Mouse (Mus musculus) mouse trophoblast stem cell (cell line): ENCODE results near the gene Gm20388.

ENCODE experiments used
- in situ Hi-C, 2 experiments: fragments of 300-500 bp; cut with MseI, MboI; formaldehyde crosslinking; loops; 2 replicates in 1 of 2; 3 replicates in 1 of 2; pipeline ENCODE4 v1.15.1; 2025

The Gm20388 gene

DNA sequence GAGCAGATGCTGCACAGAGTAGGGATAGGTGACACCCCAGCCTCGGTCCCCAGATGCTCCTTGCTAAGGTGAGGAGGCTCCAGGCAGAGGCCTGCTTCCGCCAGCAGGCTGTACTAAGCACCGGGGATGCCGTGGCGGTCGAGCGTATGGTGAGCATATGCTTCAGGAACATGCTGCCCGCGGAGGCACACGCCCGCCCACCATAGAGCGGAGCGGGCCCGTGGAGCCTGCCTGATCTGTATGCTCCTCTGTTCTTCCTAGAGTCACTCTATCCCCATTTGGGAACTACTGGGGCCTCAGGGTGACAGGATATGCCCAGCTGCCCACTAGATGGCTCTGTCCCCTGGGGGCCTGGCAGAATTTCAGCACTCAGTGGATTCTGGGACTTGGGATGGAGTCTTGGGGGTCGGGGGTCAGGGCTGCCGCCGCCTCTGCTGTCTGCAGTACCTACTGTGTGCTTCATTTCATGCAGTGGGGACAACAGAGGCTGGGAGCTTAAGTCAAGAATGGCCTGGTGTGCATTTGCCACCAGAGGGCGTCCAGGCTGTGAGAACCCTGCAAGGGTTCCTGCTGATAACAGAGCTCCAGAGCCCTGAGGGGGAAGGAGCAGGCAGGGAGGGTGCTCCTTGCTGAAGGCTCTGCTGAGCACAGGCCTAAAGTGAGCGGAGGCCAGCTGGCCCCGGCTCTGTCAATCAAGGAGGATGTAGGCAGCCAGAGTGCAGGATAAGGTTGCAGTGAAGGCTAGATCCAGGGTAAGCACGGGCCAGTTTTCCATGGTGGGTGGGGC lies 377.7 kb downstream of the Gm20388 start:
- in situ Hi-C loops: no loop called here

DNA sequence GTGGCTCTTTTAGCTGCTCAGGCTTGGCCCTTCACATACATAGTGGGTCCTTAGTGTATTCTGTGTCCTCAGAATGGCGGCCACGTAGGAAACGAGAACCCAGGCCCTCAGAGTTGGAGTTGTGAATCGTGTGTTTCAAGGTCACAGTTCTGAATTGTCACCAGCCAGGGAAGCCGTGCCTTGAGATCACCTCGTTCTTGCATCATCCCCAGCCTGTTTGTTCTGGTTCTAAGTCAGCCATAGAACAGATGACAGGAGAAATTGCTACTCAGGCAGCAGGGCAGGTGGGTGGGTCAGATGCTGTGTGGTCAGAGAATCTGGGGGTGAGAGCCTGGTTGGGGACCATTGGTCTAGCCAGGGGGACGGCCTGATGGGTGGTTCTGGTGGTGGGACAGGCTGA lies 378.6 kb downstream of the Gm20388 start:
- in situ Hi-C loops: no loop called here

DNA sequence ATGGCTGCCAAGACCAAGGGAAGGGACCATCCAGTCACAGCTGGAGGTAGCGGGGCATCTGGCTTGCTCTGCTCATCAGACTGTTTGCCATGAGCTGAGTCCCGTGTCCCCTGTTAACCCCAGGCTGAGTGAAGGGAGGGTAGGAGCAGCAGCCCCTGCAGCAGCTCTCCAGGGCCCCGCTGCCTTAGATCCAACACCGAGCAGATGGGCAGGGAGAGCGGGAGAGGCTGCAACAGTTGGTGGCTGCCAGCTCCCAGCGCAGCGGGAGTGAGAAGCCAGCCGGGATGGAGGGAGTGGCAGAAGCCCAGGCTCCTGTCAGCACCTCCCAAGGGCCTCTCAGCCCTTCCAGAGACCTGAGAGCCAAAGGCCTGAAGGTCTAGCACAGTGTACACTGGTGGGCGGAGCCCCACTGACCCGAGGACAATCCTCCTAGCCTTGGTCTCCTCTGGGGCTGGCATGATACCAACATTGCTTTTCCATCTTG lies 379.1 kb downstream of the Gm20388 start:
- in situ Hi-C loops: no loop called here

DNA sequence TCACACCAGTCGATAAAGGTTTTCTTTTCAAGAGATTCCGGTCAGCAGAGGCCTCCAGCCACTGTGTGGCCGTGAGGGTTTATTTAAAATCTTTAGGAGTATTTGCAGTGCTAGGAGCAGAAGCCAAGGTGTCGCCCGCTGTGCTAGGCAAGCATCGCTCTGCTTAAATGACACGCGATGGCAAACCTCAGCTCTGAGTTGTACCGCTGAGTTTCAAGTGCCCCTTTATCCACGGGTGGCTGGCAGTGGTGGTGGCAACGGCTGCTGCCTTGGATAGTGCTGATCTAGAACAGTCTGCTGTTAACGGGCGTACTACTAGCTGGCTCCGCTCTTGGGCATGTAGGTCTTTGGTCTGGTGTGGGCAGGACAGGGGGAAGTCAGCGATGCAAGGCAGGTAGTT lies 380.0 kb downstream of the Gm20388 start:
- in situ Hi-C loops: no loop called here

DNA sequence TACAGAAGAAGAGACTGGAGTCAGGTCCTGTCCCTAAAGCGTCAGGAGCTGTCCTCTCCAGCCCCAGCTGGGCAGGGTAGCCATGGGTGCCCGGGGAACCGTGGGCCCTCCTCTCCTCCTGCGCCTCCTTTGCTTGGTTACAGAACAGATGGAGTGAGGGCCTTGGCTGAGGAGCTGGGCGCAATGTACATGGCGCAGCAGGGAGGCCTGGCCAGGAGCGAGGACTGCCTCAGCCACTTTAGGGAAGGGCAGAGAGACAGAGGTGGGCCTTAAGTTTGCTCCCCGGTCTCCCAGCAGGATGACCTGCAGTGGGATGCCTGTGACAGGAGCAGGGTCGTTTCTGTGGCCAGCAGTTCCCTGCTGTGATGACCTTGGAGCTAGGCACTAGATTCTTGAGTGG lies 381.0 kb downstream of the Gm20388 start:
- in situ Hi-C loops: no loop called here

DNA sequence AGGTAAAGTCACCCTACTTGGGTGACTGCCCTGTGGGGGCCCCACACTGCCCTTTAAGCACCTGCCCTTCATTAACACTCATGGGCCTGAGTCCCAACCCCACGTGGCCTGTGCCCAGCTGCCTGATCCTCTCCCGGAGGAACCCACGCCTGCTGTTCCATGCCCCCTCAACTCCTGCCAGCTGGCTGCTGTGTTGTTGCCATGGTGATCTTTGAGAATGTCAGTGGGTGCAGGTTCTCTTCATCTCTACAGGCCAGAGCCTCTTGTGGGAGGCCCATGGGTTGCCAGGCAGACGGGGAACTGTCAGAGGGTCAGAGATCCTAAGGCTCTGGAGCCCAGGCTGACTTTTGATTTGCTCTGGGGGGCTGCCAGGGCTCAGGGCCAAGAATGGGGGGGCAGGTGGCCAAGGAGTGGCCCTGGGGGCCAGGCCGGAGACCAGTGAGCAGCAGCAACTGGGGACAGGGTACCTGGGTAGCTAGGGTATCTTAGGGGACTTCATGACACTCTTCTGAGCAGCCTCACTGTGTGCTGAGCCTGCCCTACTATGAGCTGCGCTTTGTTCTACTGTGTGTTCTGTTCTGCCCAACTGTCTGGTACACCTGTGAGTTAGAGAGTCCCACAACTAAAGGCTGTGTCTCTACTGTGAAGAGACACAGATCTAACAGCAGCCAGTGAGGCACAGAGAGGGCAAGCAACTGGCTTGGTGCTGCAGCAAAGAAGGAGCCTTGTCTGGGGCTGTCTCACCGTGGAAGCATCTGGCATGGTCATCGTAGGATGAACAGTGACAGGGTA lies 381.9 kb downstream of the Gm20388 start:
- in situ Hi-C loops: no loop called here

DNA sequence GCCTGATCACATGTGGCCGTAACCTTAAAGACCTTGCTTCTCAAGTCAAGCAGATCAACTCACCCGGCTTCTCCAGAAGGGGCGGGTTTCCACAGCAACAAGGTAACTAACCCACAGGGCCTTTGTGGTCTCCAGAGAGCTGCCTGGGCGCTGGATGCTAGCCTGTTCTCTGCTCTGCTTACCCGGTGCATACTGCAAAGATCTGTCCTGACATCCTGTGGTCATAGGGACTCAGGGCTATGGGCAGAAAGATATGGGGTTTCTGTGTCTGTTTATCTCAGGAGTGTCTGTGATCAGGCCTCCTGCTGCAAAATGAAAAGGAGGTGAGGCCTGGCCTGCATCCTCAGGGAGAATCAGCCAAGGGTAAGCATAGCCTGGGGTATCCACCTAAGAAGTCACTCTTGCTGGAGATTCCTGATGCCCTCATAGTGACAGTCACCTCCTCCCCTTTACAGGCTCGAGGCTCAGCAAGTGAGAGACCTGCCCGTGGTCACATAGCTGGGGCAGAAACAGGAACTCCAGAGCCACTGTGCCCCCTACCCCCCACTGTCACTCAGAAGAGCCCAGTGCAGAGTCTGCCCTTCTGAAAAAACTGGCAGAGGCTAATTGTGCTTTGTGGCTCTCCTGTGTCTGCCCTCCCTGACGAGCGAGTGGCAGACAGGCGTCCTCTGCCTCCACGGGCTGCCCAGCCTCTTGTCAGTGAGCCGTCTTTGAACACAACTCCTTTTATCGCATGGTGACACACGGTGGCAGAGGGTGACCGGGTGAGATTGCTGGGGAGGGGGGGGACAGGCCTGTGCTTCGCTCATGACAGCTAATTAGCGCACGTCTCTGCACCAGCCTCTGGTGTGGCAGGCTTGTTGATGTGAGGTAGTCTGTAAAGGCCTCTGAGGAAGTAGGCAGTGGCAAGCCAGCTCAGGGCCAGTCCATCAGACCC lies 383.0 kb downstream of the Gm20388 start:
- in situ Hi-C loops: no loop called here

DNA sequence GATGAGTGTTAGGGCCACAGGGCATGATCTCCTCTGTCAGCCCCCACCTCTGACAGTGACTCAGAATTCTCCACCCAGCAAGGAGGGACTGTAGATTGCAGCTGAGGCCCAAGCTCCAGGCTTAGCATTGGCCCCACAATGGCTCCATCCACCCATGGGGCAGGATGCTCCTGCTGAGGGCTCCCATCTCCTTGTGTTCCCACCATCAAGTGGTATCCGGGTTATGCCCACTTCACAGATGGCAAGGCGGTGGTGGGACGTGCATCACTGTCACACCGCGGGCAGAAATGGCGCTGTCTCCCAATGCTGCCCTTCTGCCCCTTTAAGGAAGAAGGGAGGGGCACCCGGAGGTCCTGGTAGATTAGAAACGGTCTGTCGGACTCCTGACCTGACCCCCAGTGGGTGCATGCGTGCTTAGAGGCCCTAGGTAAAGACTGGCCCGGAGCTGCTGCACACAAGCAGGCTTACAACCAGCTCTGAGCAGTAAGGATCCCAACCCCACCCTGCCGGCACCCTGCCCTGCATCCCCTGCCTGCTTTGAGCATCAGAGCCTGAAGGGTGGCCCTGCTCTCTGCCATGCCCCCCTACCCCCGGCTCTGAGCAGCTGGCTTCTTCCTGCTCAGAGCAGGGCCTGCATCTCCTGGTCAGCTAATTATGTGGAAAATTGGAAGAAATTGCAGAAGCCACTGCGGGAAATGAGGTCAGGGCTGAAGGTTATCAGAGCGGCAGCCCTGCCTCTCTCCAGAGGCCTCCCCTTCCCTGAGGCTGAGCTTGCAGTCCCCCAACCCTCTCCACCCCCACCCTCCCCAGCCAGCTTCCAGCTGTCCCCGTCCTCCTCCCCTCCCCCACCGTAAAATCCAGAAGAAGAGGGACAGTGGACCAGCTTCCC lies 384.6 kb downstream of the Gm20388 start:
- in situ Hi-C loops: no loop called here

DNA sequence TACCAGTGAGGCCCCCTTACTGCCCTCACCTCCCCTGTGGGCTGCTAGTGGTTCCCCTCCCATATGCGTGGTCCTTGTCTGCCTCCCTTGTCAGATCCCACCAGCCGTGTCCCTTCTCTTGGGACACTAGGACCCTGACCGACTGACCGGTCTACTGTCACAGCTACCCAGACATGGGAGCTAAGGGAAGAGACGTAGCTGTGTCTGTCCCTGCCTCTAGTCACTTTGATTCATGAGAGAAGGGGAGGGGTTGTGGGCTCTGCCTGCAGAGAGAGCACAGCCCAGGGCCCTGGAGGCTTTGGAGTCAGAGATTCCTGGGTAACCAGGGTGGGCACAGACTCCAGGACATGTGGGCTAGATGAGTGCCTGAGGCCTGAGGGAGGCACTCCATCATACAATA lies 386.4 kb downstream of the Gm20388 start:
- in situ Hi-C loops: no loop called here

DNA sequence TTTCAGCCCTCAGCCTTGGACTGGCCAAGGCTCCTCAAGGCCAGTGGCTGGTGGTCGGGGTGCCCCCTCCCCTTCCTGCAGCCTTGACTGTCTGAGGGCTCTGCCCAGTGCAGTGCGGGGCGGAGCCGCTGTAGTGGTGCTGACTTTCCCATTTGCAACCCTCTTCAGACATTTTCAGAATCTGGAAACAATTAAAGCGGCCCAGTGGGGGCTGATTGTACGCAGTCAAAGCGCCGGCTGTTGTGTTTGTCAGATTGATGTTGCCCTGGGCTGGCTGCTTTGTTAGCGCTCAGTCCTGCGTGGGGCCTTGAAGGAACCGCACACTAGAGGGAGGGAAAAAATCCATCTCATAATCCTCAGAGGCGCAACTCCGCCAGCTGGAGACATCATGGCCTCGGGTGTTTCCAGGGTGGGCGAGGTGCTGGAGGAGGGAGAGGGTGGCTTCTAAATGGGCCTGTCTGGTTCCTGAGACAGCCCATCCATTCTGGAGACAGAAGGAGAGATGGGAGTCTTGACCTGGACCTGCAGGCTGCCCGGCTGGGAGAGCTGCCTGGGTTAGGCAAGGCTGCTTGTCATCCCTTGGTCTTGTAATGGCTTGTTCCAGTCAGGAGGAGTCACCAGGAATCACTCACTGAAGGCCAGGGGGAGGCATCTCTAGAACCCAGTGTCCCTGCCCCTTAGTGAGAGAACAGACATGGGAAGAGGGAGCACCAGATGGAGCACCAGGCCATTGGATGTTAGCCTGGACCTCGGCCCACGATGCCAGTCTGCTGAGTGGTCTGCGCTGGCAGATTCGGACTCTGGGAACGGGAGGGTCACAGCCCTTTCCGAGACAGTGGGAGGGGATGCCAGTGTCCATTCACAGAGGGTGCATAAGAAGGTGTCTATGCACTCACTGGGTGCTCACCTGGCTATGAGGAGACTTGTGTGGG lies 388.2 kb downstream of the Gm20388 start:
- in situ Hi-C loops: no loop called here

DNA sequence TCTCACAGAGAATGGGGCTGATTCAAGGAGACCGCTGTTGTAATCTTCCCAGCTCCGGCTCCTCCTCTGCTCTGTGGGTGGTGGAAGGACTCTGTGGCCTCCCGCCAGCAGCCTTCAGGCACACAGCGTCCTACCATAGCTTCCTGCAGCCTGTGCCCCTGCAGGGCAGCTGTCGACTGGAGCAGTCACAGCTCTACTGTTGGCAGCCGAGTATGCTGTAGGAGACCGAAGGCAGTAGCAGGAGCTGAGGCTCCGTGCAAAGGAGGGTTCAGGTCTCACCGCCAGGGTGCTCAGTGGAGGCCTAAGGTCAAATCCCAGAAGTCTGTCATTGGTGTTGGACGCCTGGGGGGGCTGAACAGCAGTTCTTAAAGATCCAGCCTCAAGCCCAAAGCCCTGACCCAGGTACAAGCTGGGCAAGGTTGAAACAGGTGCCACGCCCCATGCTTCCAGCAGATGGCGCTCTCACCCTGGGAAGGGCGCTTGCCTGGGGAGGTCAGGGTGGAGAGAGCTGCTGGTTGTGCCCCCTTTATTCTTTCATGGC lies 390.0 kb downstream of the Gm20388 start:
- in situ Hi-C loops: no loop called here

DNA sequence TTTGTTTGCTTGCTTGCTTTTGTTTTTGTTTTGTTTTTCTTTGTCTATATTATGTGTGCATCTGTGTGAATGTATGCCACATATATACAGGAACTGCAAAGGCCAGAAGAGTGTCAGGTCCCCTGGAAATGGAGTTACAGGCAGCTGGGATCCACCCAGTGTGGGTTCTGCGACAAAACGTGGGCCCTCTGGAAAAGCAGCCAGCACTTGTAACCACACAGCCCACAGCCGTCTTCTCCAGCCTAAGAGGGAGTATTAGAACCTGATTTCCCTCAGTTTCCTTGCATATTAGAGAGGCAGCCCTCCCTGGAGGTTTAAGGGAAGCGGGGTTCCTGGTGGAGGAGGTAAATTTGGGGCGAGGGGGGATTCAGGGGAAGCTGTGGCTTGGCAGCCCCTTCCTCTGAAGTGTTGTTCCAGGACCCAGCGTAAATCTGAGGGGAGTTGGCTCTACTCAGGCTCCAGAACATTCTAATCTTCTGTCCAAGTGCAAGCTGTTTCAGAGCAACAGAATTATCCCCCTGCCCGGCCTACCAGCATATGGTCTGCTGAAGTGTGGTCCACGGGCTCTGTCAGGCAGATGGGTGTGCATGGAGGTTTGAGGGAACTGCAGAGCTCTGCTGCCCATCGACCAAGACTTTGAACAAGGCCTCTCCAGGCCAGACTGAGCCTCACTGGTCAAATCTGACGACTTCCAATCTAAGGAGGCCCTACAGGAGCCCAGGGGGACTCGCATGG lies 392.5 kb downstream of the Gm20388 start:
- in situ Hi-C loops: no loop called here

DNA sequence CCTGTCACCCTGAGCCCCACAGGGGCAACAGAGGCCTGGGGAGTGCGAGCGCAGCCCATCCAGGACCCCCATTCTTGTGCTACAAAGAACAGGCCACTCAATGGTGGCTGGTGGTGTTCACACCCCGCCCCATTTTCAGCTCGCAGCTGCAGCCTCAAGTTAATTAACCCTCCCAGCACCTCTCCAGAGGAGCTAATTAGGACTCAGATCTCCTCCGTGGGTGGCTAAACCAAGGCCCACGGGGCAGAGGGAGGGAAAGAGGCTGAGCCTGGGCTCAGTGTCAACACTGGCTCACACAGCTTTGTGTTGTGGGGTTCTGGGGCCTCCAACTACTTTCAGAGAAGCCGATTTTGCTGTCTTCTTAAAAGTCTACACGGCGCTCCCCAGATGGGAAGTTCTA lies 393.5 kb downstream of the Gm20388 start:
- in situ Hi-C loops: no loop called here

DNA sequence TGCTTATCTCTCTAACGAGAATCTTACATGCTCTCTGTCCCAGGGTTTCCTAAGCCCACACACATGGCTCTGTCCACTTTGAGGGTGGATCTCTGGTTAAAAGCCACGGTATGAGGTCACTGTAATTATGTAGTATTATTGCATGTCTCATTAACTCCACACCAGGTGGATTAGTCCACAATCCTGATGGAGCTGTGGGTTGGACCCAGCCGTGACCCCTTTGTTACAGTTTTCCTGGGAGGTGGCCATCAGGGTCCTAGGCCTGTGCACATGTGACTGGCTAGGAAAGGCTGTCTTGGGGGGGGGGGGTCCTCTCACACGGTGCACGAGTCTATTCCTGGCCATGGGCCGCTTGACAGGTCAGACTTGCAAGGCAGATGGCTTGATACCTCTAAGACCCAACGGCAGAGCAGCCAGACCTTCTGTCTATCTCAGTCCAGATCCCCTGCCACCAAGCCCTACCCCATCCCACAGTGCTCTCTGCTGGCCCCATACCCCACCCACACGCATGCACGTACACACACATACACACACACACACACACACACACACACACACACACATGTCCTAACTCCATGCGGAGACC lies 395.3 kb downstream of the Gm20388 start:
- in situ Hi-C loops: no loop called here

DNA sequence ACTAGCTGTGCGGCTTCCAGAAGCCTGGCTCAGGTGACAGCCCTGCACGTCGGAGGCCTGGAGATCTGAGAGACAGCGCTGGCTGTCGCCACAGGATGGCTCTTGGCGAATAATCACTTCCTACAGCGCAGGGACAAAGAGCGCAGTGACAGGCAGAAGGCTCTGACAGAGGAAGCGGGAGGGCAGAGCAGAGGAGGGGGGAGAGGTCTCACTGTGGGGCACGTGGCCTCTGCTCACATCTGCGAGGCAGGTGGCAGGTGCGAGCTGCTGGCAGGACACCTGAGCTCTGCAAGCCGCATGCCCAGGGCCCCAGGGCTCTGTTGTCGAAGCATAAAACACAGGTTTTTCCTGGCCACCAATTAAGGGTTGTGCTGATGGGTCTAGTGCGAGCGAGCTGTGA lies 396.5 kb downstream of the Gm20388 start:
- in situ Hi-C loops: no loop called here

DNA sequence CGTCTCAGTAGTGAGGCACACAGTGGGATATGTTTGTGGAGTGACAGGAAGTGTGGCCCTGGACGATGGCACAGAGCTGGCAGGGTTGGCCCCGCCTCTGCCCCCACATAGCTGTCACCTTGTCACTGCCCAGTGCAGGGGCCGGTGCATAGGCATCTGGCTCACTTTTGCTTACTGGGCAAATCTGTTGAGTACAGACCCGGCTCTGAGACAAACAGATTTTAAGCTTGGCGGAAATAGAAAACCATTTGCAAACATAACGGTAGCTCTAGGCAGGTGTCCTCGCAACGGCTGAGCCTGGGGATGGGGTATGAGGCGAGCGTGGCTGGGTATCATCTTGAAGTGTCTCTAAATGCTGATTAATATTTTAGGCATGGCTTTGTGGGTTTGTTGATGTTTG lies 396.9 kb downstream of the Gm20388 start:
- in situ Hi-C loops: no loop called here

DNA sequence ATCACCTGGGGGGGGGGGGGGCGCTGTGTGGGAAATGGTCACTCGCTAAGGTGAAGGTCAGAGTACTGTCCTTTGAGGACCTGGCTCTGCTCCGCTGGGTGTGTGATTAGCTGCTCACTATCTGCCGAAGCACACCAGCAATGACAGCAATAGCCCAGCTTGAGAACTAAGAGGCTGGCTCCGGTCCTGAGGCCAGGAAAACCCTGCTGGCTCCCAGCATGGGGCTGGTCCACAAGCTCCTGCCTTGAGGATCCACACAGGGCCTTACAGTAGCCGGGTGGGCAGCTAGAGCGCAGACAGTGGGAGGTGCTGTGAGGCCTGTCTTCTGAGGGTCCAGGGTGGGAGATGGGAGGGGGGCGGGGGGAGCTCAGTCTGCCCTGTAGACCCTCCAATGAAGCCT lies 397.5 kb downstream of the Gm20388 start:
- in situ Hi-C loops: no loop called here

DNA sequence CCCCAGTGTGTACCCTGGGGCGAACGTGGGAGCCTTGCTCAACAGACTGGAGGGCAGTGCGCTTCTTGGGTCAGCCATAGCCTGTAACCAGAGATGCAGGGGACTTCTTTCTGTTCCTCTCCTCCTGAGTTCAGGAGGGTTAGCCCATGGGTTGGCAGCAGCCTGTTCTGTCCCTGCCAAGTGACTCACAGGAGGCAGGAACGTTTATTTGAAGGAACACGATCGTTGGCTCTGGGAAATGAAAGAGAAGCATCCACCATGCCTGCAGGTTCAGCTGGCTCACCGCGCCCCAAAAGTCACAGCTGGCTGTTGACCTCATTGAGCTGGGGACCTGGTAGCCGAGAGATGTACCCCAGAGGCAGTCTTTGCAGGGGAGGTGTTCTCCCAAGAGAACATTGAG lies 397.9 kb downstream of the Gm20388 start:
- in situ Hi-C loops: no loop called here
